Mouse (Mus musculus) hematopoietic stem cell, adult 5-6 weeks (primary cell): ENCODE measurements around the gene Olfr424. TPM values are rescaled to one million over a fixed set of nuclear protein-coding genes. Genes with fewer than 3 reads are reported as not detected.

ENCODE experiments used
- ATAC-seq, 2 experiments: fragments of 125-278 bp in 1 of 2; replicated peaks in 1 of 2; 2 replicates each; pipeline ENCODE4 v1.8.0; 2016 to 2017; ENCODE audit warnings: inconsistent platforms in 2 of 2, mild to moderate bottlenecking in 2 of 2, moderate number of reproducible peaks in 2 of 2, low read depth in 1 of 2, moderate TSS enrichment in 1 of 2; ENCODE audit not compliant: low FRiP score in 2 of 2, poor library complexity in 2 of 2, severe bottlenecking in 2 of 2, insufficient read depth in 1 of 2, low TSS enrichment in 1 of 2
- total RNA-seq: library from RNA; stranded (forward); fragments of 172-1452, 232-1000 nt; gene quantifications from 2 replicates; pipeline ENCODE4 v1.2.3, GENCODE M21; 2017

The Olfr424 gene
- total RNA-seq, result not detected in 2 replicates

DNA sequence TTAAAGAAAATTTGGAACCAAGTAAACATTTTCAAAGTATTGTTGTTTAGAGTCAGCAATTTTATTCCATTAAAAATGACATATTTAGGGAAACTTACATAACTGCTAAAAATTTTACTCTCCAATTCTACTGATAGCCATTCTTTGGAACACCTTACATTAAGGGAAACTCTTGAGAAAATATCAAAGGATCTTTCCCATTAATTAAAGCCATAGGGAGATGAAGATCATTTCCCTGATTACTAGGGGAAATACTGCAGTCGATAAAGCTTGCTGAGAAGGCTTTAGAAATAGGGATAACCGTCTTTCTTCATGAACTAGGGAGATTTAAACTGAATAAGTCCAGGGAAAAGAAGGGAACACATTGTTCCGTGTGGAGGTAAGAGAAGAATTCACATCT is at the start of gene Olfr424:
TSS of gene Olfr424 (plus strand) at position 301 of the 400 bp plus-strand sequence.
- no peak for ATAC-seq

DNA sequence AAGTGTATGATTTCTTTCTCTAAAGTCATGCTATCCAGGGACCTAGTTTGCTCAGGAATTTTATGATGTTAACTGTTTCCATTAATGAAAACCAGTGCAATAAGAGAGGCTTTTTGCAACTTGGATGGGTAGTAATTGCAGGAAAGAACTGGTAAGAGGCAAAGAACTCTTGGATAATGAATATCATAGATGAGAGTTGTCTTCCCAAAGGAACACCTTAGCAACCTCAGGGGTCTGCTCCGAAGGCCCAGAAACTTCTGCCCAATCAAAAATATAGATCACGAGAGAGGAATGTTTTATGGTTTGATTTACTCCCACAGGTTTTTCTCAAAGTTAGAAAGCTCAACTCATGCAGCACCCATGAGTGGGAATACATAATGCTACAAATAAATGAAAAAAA is 47.3 kb upstream of the Olfr424 start, which contains the start of gene Olfr429:
TSS of gene Olfr429 (plus strand) at position 301 of the 400 bp plus-strand sequence.
- ATAC-seq, result no peak

DNA sequence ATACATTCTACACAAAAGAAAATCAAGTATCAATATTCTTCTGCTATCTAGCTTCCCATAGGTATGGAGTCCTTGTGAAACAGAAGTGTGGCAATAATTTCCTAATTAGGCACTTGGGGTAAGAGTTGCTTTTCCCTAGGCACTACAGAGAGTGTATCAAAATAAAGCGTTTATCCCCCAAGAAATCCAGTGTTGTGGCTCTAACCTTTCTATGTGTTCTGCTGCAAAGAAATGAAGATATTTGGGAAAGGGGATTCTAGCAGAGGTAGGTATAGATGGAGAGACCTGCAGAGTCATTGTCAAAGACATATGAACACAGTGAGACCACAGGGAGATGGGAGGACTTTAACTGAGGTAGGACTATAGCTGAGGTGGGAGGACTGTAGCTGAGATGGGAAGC is 34.7 kb upstream of the Olfr424 start, which contains the start of gene Olfr427:
TSS of gene Olfr427 (plus strand) at position 301 of the 400 bp plus-strand sequence.
- ATAC-seq, result no peak

DNA sequence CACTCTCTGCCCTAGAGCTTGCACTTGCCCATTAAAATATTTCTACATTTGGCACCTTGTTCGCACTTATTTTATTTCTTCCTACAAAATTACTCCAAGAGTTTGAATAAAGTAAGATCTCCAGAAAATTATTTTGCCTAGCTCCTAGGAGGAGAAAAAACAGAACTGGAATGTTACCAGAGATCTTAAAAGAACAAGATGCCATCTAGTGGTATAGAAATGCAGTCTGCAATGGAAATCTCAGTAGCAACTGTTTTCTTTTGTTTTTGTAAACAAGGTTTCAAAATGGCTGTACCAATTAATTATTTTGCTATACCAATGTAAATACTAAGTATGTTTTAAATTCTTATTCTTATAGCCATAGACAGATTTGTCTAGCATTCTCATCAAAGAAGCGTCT is 27.6 kb upstream of the Olfr424 start:
- ATAC-seq, result no peak; a peak in 1 of 4 replicates

DNA sequence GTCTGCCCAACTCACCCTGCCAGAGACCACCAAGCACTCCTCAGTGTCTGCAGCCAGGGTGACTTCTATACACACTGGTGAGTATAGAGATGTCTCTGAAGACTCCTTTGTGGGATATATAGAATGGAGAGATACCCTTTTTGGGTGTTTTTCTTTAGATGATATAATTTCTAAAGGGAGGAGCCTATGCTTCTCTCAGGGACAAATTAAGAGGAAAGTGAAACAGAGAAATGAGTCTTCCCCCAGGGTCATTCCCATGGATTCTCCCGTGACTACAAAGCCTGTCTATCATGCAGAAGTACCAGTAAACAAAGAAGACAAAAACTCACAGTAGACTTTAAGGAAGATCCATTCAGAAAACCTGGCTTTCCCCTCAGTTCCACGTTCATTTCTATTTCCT is 10.3 kb upstream of the Olfr424 start, which contains the start of gene Olfr231:
TSS of gene Olfr231 (minus strand) at position 101 of the 400 bp plus-strand sequence.
- no peak for ATAC-seq

DNA sequence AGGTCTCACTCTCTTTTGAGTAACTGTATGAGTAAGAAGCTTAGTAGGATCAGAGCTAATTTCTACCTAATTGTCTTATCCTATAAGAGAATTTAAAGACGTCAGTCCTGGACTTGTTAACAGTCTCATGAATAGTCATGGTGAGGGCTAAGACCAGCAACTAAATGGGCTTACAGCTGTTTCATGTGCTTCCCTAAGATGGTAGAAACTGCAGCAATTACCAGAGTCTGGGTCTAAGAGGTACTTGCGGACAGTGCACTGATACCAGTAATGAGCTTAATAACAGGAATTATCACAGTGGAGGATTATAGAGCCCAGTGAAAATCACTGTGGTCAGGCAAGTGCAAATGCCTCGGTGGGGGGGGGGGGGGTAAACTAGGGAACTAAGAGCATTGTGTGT is 682 bp downstream of the Olfr424 start:
- no peak for ATAC-seq

DNA sequence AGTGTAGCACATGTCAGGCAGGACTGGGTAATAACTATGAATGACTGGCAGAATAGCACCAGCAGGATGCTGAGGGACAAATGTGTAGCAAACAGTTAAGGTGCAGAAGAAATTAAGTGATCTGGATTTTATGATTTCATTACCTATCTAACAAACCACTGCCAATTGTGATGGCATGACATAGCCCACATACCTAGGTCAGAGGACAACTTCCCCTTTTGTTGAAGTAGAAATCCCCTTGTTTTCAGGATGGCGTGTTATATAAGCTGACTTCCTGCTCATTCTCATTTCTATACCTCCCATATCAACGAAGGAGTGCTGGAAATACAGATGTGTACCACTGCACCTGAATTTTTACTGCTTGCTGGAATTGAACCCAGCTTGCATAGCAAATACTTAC is 10.1 kb downstream of the Olfr424 start:
- peak; percentile 48 to 67; a peak in 3 of 4 replicates for ATAC-seq

DNA sequence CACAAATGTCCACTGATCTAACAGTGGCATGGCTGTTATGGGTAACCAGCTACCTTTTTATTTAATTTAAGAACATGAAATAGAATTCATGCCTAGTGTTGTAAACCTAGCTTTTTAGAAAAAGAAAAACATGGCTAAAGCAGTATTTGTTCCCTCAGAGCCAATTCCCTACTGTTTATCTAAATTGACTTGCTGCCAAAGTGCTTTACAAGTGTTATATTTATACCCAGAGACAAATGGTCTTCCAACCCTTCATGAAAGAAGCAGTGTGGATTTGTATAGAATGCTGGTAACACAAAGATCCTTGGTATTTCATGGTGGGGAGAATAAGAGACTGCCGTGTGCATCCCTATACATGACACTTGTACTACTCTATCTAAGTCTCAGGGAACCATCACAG is 15.4 kb downstream of the Olfr424 start:
- ATAC-seq, result no peak

DNA sequence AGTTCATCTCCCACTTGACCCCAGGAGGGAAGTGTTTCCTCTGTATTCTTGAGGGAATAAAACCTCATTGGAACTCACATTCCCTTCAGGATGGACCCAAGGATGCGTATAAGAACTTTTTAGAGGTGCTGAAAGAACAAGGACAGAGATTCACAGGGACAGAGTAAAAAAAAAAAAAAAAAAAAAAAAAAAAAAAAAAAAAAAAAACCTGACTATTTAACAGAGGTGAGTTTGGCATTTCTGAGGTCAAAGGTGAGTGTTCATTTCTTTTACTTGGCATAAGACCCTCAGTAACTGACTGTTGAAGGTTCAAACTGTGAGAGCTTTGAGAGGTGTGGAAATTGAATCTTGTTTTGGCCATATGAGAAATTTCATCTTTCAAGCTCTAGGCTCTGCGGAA is 18.0 kb downstream of the Olfr424 start:
- ATAC-seq, result no peak

DNA sequence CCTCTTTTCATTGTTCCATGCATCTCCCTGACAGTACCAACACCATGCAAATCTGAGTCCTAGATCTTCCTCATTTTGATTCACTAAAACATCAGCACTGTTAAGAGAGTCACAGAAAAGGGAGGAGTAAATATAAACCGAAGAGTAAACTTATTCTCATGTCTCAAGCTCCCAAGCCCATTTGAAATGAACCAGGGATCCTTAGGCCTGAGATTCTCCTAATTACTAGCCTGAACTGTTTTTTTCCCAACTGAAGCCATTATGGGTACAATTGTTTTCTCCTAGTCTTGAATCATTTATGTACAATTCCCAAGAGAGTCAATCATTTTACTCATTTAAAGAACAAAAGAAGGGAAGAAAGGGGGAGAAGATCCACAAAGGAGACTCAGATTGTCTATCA is 24.0 kb downstream of the Olfr424 start, which contains the start of gene Olfr420:
TSS of gene Olfr420 (plus strand) at position 301 of the 400 bp plus-strand sequence.
- no peak for ATAC-seq

DNA sequence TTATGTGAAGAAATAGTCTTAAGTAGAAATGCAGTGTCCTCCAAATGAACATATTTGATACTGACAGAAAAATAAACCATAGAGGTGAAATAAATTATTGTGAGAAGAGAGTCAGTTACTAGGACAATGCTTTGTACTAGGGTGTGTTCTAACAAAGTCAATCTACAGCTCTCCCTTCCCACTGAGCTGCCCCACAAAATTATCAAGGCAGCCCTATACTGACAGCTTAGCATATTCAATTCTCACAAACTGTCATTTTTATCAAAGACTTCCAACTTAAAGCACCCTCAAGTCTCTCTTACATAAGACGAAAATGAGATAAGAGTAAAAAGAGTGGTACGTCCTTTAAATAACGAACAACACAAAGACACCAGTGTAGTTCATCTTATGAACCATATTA is 26.3 kb downstream of the Olfr424 start:
- ATAC-seq, result no peak

DNA sequence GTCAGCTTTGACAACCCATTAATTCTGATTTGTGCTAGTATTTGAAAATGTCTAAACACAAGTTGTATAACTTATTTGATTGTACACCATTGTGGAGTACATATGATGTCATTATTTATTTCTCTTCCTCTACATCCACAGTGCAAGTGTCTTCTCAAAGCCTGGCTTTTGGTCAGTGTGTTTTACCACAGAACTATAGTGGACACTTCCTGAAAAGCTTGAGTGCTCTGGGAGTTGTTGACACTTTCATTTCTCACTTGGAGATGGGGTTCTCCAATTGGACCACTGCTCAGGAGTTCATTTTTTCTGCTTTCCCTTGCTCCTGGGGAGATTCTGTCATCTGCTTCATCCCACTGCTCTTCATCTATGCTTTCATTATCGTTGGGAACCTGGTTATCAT is 27.2 kb downstream of the Olfr424 start:
- no peak for ATAC-seq

DNA sequence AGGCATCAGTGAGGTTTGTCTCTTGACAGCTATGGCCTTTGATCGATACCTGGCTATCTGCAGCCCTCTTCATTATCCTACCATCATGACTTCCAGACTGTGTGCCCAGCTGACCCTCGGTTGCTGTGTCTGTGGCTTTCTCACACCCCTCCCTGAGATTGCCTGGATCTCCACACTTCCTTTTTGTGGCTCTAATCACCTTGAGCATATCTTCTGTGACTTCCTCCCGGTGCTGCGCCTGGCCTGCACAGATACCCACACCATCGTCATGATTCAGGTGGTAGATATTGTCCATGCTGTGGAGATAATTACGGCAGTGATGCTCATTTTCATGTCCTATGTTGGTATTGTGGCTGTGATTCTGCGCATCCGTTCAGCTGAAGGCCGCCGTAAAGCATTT is 27.8 kb downstream of the Olfr424 start:
- peak; percentile 93 to 99 for ATAC-seq

DNA sequence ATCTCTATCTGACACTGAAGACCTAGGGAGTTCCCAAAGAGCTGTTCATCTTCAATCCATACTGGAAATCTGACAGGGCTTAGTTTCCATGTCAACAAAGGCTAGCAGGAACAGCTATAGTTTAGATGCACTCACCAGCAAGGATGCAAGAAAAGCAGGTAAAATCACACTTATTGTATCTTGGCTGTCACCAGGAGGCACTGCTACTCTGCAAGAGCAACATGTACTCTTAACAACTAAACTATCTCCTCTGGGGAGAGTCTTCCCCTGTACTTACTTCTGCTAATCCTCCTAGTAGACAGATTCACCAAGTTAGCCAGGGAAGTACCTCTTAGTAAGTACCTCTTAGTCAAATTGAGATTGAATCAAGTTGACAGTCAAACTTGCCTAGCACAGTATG is 37.7 kb downstream of the Olfr424 start:
- ATAC-seq, result peak in 1 of 2 experiments; percentile 25; a peak in 1 of 4 replicates

DNA sequence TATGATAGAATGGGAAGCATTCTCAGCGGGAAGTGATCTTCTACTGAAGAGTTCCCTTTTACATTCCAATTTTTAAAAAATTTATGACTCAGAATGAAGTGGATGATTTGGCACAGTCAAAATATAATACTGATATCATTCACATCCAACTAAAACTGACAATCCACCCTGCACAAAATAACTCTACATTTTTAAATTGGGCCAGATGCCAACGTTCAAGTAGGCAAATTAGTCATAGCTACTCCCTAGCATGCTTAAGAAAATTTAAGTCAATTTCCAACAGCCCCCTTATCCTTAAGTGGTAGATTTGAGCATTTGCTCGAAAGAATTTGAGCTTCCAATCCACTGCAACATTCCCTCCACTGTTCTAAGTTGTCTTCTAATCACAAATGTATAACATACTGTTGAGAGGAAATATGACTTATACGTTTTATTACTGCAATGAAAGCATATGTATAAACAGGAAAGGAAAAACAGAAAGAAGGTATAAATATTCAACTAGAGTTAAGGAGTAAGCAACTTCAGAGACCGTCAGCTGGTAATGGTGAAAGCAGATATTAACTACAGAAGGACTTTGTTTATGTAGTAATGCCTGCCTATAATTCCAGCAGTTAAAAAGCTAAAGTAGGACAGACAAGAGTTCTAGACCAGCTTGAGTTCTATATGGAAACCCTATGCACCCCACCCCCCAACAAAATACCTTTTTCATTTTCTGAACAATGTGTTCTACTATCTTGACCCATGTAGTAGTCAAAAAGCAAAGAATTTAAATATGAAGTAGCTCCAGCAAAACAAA is 39.6 kb downstream of the Olfr424 start:
- no peak for ATAC-seq

DNA sequence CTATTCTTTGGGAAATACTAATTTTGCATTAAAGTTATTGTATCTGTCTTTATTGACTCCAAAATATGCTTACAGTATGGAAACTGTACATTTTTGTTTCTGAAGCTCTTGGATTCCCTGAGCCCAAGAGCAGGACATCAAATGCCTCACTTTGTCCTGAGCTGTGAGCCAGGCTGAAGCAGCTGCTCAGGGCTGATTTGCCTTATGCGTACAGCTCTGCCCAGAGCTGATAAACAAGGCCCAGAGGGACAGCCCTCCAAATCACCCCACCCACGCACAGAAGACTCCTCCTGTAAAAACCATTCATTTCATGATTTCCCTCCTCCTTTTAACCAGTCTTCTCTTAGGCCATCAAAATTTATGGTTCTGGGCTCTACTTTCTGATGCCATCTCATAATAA is 40.2 kb downstream of the Olfr424 start:
- ATAC-seq, result peak; percentile 59 to 83; a peak in 3 of 4 replicates

DNA sequence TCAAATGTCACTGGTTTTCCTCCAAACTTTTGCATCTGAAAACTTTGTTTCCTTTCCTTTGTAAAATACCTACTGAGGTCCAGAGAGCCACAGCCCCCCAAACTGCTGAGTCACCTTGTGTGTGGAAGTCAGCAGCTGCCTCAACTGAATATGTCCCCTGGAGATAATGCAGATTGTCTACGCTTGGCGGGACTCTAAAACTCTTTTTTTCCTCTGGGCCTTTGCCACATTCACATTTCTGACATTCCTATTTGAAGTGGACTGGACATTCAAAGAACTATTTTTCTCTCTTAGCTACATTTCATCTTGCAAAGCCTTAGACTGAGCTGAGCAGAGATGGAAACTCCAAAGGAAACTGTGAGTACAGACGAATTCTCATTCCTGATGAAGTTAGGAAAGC is 41.3 kb downstream of the Olfr424 start, which contains the start of gene Spta1:
TSS of gene Spta1 (plus strand) at position 172 of the 400 bp plus-strand sequence.
- peak; percentile 87 to 88 for ATAC-seq
